Mouse (Mus musculus) cortical plate, adult 2 months (tissue): ENCODE measurements at regions not wholly inside any gene's neighbourhood (a gene's known extent, or its start where the extent isn't known, plus 50 kb on each side); places are given as distances from the start of the nearest gene placed in this dataset.

Source experiments
- CTCF ChIP-seq: fragments of 200-500 bp; IDR thresholded peaks from 2 replicates; pipeline ENCODE4 v1.5.1; 2011; ENCODE audit warnings: mild to moderate bottlenecking, control low read depth, low read length; ENCODE audit not compliant: insufficient read depth; ENCODE audit errors: extremely low read depth
- POLR2A ChIP-seq: fragments of 200-500 bp; IDR thresholded peaks from 2 replicates; pipeline ENCODE4 v1.6.1; 2011; ENCODE audit warnings: mild to moderate bottlenecking, low read length, control low read depth; ENCODE audit not compliant: insufficient read depth; ENCODE audit errors: extremely low read depth

DNA sequence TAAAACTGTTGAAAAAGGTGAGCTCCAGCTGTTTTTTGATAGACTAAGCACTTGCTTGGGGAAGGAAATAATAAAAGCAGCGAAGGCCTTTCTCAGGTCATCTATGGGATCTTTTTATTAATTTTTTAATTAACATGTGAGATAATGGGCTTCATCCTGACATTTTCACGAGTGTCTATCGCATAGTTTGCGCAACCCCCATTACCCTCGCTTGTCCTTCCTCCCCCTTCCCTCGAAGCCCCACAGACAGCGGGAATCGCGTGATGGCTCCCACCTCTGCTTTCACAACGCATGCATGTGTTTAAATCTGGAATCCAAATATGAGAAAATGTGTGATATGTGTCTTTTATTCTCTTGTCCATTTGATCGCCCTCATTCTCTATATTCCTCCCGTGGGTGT, 100.0 kb upstream of the Sox2 start:
- TF ChIP-seq POLR2A = no peak
- TF ChIP-seq CTCF = no peak
